Mouse (Mus musculus) embryonic facial prominence, embryonic 13.5 days (tissue): Measurements from ENCODE around the gene 4932438H23Rik. TPM values are rescaled to one million over a fixed set of nuclear protein-coding genes. Genes with fewer than 3 reads are reported as not detected.
A peak's percentile ranks its signal among the peaks of the same experiment; 100 is the strongest.

ENCODE experiments used
- ATAC-seq: fragments of 200-750 bp; cut with Nextera tagmentation; 2 replicates; pipeline ENCODE4 v1.8.0; 2017; ENCODE audit warnings: low read depth; ENCODE audit not compliant: insufficient number of reproducible peaks, insufficient read depth, low FRiP score, low TSS enrichment
- H3K27ac ChIP-seq: fragments of 300-500 bp; sonication (generic); 2 replicates; pipeline ENCODE4 v1.5.1; 2015; ENCODE audit warnings: moderate library complexity, mild to moderate bottlenecking, inconsistent platforms
- H3K27me3 ChIP-seq: fragments of 300-500 bp; sonication (generic); 2 replicates; pipeline ENCODE4 v1.6.1; 2015; ENCODE audit warnings: mild to moderate bottlenecking, inconsistent platforms
- H3K36me3 ChIP-seq: fragments of 300-500 bp; sonication (generic); 2 replicates; pipeline ENCODE4 v1.6.1; 2015; ENCODE audit warnings: mild to moderate bottlenecking, inconsistent platforms
- H3K4me1 ChIP-seq: fragments of 300-500 bp; sonication (generic); 2 replicates; pipeline ENCODE4 v1.6.1; 2015; ENCODE audit warnings: inconsistent platforms
- H3K4me2 ChIP-seq: fragments of 300-500 bp; sonication (generic); 2 replicates; pipeline ENCODE4 v1.6.1; 2015; ENCODE audit warnings: moderate library complexity, mild to moderate bottlenecking, inconsistent platforms
- H3K4me3 ChIP-seq: fragments of 300-500 bp; sonication (generic); 2 replicates; pipeline ENCODE4 v1.5.1; 2015; ENCODE audit warnings: mild to moderate bottlenecking, inconsistent platforms
- H3K9ac ChIP-seq: fragments of 300-500 bp; sonication (generic); 2 replicates; pipeline ENCODE4 v1.6.1; 2015; ENCODE audit warnings: mild to moderate bottlenecking, inconsistent platforms
- H3K9me3 ChIP-seq: fragments of 300-500 bp; sonication (generic); 2 replicates; pipeline ENCODE4 v1.6.1; 2016; ENCODE audit warnings: inconsistent platforms
- WGBS: fragments of 180-500 bp; shearing (Covaris S2); methylation state at CpG from one replicate; pipeline ENCODE4 v1.1.7; 2015; ENCODE audit warnings: mixed read lengths; 5-methylcytosine and 5-hydroxymethylcytosine counted together
- polyA plus RNA-seq: library from polyadenylated mRNA; unstranded; fragments of >200 nt; fragmentation: Nextera tagmentation; extraction: Ambion mirVana; gene quantifications from 2 replicates; pipeline ENCODE4 v1.2.1, GENCODE M21; 2015

The 4932438H23Rik gene
- polyA plus RNA-seq = 0.17 TPM in 1 of 2 replicates, not detected in the other

DNA sequence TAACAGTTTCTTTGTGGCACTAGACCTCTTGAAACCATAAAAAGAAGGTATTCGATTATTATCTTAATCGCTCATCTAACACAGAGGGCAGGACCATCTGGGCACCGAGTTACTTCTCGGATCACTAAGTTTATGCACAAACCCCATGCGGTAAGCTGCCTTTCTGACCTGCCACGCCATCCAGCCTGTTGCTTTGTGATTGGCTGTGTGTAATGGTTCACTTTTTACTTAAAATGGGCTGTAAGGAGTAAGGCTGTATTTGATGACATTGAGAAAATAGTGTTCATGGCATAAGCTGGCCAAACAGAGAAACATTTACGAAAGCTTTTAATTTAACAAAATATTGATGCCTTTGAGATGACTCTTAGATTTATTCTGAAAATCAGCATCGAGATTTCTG lies at the start of gene 4932438H23Rik:
Gene 4932438H23Rik, minus strand, starts transcription at position 101 of the 400 bp plus-strand sequence.
- WGBS = 84% methylated on average over 8 of the region's 8 CpGs
- no peaks in the 10 kb centered on the region for H3K36me3 ChIP-seq

DNA sequence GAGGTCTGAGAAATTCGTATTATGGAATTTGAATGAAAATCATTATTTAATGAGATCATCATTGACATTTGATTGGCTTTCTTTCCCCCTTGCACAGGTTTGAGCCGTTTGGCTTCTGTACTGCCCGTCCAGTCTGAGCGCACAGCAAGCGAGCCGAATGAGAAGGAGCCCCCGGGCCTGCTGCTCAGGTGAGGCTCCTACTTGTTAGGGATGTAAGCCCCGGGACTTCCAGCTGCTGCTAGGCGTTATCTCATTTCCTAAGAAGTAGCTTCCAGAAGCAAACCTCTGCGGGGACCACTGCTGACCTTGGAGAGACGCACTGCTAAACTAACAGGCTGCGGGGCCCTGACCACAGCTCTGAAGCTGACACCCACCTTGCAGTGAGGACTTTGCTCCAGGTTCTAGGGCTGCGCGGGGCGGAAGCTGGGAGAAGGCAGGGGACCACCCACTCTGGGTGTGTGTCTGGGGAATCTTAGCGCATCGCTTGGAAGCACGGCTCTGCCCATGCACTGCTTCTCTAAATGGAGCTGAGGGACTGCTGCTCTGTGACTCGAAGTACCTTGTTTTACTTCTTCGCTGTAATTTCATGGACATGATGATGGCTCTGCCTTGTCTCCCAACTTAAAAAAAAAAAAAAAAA lies 46.2 kb upstream of the 4932438H23Rik start:
- Histone ChIP-seq H3K9ac (no peak overlapping the region), H3K27ac (no peak overlapping the region), H3K4me1 (no peaks in the 10 kb centered on the region), H3K4me2 (no peak overlapping the region), H3K9me3 (peaks cover 8% of the 10 kb centered on the region), H3K36me3 (no peaks in the 10 kb centered on the region), H3K27me3 (peaks cover 58% of the 10 kb centered on the region), H3K4me3 (no peak overlapping the region)
- WGBS = 26% methylated on average over 20 of the region's 20 CpGs
- no peak for ATAC-seq

More for the DNA sequence above, at the start of gene 4932438H23Rik:
- Histone ChIP-seq H3K4me2 (no peak within 1 kb of the TSS), H3K9ac (no peak within 1 kb of the TSS), H3K27ac (no peak within 1 kb of the TSS), H3K4me3 (no peak within 1 kb of the TSS), H3K27me3 (peaks cover 13% of the 10 kb centered on the region; the same call in 1 of the 2 replicates), H3K4me1 (peaks cover 16% of the 10 kb centered on the region; the same call in 1 of the 2 replicates), H3K9me3 (peaks cover 3% of the 10 kb centered on the region; the same call in 1 of the 2 replicates)
- no peak for ATAC-seq

DNA sequence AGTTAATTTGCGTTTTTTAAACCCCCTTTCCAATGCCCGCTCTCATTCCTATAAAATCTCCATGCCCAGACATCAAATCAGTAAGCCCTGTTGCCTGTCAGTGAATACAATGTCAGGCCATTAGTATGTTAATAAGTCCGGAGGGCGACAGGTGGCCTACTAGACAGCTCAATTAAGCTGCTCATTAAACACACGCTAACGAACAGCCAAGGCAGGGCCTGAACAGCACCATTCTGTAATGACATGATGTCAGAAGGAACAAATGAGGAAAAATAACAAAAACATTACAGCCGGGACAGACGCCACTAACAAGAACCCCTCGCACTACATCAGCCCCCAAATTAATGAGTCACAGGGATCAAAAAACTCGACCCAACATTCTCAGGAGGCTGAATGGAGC lies 45.5 kb upstream of the 4932438H23Rik start:
- no peak for ATAC-seq
- 0 out of 2 replicates have a peak overlapping the region, but pooled peaks have one; percentile 14 for H3K4me2 ChIP-seq
- no peak overlapping the region for H3K27ac ChIP-seq
- peaks cover 58% of the 10 kb centered on the region for H3K27me3 ChIP-seq
- H3K9me3 ChIP-seq = peaks cover 8% of the 10 kb centered on the region
- WGBS = 15% methylated on average over 10 of the region's 10 CpGs
- H3K4me3 ChIP-seq = no peak overlapping the region
- no peaks in the 10 kb centered on the region for H3K4me1 ChIP-seq
- no peaks in the 10 kb centered on the region for H3K36me3 ChIP-seq
- H3K9ac ChIP-seq = no peak overlapping the region

DNA sequence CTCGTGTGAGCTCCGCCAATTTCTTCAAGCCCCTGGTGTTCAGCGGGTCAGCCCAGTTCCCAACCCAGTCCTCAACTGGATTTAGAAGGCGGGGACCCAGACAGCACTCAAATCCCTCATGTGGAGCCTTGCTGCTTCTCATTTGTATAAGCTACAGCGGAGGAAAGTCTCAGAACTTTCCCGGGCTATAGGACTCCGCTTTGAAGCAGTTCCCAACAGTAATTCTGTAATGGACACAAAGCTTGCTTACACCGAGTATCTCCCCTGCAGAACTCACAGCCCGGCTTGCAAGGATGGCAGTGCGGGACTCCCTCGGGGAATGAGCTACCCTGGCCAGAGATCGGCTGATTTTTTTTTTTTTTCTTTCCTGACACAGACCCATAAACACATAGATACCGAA lies 45.1 kb upstream of the 4932438H23Rik start:
- Histone ChIP-seq H3K4me3 (no peak overlapping the region), H3K9ac (no peak overlapping the region), H3K9me3 (peaks cover 8% of the 10 kb centered on the region), H3K4me1 (no peaks in the 10 kb centered on the region), H3K36me3 (no peaks in the 10 kb centered on the region), H3K27ac (no peak overlapping the region), H3K27me3 (peaks cover 58% of the 10 kb centered on the region), H3K4me2 (0 out of 2 replicates have a peak overlapping the region, but pooled peaks have one; percentile 14)
- no peak for ATAC-seq
- 7% methylated on average over 13 of the region's 13 CpGs for WGBS

DNA sequence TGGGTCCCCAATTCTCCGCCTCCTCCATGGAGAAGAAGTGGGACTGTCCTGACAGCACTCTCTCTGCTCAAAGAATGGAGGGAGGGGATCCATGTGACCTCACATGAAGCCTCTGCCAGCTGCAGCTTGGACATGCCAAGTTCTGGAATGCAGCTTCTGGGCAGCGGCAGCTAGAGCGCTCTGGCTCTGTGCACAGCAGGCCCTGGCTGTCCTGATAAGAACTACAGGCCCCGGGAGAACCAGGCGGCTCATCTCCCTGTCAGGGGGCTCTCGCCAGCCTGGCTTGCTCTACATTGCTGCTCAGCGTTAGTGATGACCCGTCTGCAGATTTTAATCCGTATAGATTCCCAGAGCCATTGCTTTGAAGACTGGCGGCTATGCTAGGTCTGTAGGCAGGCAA lies 44.6 kb upstream of the 4932438H23Rik start:
- 31% methylated on average over 10 of the region's 10 CpGs for WGBS
- Histone ChIP-seq H3K4me1 (no peaks in the 10 kb centered on the region), H3K9me3 (peaks cover 8% of the 10 kb centered on the region), H3K4me3 (no peak overlapping the region), H3K4me2 (no peak overlapping the region), H3K36me3 (no peaks in the 10 kb centered on the region), H3K27me3 (peaks cover 58% of the 10 kb centered on the region), H3K27ac (no peak overlapping the region), H3K9ac (no peak overlapping the region)
- ATAC-seq = no peak

DNA sequence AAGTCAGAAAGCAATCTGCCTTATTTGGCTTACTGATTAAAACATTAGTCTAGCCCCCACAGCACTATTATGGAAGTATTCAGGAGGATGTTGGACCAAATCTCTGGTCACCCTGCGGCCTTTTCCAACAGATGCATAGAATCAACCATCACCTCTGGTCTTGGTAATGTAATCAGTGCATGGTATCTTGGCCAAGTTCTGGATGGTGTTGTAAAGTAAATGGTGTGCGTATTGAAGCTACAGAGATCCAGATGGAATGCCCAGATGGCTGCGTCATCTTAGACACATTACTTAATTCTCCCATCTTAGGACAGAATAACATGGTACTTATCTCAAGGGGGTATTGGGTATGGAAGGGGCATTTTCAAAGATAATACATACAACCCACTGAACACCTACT lies 43.8 kb upstream of the 4932438H23Rik start:
- H3K4me3 ChIP-seq = no peak overlapping the region
- no peaks in the 10 kb centered on the region for H3K36me3 ChIP-seq
- no peaks in the 10 kb centered on the region for H3K4me1 ChIP-seq
- ATAC-seq = no peak
- peaks cover 58% of the 10 kb centered on the region for H3K27me3 ChIP-seq
- H3K9ac ChIP-seq = no peak overlapping the region
- 0 out of 2 replicates have a peak, but pooled peaks cover under 1% of the 10 kb centered on the region for H3K9me3 ChIP-seq
- H3K27ac ChIP-seq = no peak overlapping the region
- no peak overlapping the region for H3K4me2 ChIP-seq
- 89% methylated on average over 3 of the region's 3 CpGs for WGBS

DNA sequence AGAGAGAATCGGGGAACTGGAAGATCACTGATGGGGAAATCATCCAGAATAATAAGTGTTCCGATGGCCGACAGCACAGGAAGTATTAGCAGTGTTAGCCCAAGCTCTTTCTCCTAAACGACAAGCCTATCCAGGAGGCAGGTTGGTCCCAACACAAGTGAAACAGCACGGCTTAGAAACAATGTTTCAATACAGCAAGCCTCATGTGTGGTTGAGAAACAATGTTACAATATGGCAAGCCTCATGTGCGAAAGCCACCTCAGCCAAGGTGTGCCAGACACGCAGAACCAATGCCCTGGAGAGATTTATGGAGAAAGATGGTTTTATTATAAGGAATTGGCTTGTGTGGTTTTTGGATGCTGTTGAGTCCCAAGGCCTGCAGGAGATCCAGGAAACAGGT lies 43.2 kb upstream of the 4932438H23Rik start:
- no peak for ATAC-seq
- H3K4me2 ChIP-seq = no peak overlapping the region
- no peak overlapping the region for H3K27ac ChIP-seq
- no peaks in the 10 kb centered on the region for H3K36me3 ChIP-seq
- no peak overlapping the region for H3K4me3 ChIP-seq
- no peaks in the 10 kb centered on the region for H3K9me3 ChIP-seq
- H3K4me1 ChIP-seq = no peaks in the 10 kb centered on the region
- peaks cover 58% of the 10 kb centered on the region for H3K27me3 ChIP-seq
- H3K9ac ChIP-seq = no peak overlapping the region
- 91% methylated on average over 7 of the region's 7 CpGs for WGBS

DNA sequence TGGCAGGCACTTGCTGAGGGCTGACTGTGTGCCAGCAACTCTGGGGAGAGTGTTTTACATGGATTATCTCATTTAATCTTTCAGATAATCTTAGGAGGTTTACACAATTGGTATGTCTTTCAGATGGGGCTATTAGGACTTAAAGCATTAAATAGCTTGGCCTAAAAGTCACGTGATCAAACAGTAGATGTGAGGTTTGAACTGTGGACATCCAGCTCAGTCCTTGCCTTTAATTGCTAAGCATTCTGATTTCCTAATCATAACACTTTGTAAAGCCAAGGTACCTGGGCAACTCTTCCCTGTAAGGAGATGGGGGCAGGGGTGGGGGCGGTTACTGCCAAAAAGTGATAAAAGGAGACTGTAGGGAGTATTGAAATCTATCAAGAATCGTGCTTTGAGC lies 41.7 kb upstream of the 4932438H23Rik start:
- Histone ChIP-seq H3K27ac (no peak overlapping the region), H3K4me3 (no peak overlapping the region), H3K9me3 (no peaks in the 10 kb centered on the region), H3K4me1 (no peaks in the 10 kb centered on the region), H3K4me2 (no peak overlapping the region), H3K36me3 (no peaks in the 10 kb centered on the region), H3K9ac (no peak overlapping the region), H3K27me3 (peaks cover 44% of the 10 kb centered on the region)
- WGBS = 79% methylated on average over 3 of the region's 3 CpGs
- no peak for ATAC-seq

DNA sequence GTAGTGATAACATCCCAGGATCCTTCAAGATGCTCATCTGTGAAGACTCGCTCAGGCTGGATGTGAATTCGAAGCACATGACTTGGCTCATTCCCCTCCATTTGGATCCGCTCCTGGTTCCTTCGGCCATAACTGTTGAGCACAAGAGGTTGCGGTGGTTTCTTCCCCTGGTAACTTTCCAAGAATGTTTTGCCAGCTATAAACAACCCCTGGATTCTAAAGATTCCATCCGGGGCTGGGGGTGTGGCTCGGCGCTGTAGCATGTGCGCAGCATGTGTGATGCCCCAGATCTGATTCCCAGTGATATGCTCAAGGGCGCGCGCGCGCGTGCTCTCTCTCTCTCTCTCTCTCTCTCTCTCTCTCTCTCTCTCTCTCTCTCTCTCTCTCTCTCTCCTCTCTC lies 35.0 kb upstream of the 4932438H23Rik start:
- 82% methylated on average over 15 of the region's 15 CpGs for WGBS
- Histone ChIP-seq H3K4me1 (no peaks in the 10 kb centered on the region), H3K4me2 (no peak overlapping the region), H3K36me3 (no peaks in the 10 kb centered on the region), H3K27me3 (peaks cover 9% of the 10 kb centered on the region; the same call in 1 of the 2 replicates), H3K9ac (no peak overlapping the region), H3K27ac (no peak overlapping the region), H3K9me3 (no peaks in the 10 kb centered on the region), H3K4me3 (no peak overlapping the region)
- ATAC-seq = no peak

DNA sequence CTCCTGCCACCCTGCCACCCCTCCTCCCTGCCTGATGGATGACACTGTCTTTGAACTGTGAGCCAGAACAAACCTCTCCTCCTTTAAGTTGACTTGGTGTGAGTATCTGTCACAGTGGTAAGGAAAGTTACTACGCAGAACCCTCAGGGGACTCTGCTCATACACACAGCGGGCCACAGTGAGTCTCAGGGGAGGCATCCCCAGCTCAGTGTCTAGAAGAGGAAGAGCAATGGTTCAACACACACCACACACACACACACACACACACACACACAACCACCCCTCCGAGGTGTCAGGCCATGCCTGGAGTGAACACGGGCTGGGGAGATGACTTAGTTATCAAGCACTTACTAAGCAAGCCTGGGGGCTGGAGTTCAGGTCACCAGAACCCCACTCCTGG lies 33.5 kb upstream of the 4932438H23Rik start:
- H3K27ac ChIP-seq = no peak overlapping the region
- no peaks in the 10 kb centered on the region for H3K9me3 ChIP-seq
- H3K9ac ChIP-seq = no peak overlapping the region
- no peak for ATAC-seq
- no peaks in the 10 kb centered on the region for H3K36me3 ChIP-seq
- no peak overlapping the region for H3K4me2 ChIP-seq
- WGBS = 82% methylated on average over 4 of the region's 4 CpGs
- no peaks in the 10 kb centered on the region for H3K4me1 ChIP-seq
- H3K27me3 ChIP-seq = peaks cover 13% of the 10 kb centered on the region; the same call in 1 of the 2 replicates
- no peak overlapping the region for H3K4me3 ChIP-seq

DNA sequence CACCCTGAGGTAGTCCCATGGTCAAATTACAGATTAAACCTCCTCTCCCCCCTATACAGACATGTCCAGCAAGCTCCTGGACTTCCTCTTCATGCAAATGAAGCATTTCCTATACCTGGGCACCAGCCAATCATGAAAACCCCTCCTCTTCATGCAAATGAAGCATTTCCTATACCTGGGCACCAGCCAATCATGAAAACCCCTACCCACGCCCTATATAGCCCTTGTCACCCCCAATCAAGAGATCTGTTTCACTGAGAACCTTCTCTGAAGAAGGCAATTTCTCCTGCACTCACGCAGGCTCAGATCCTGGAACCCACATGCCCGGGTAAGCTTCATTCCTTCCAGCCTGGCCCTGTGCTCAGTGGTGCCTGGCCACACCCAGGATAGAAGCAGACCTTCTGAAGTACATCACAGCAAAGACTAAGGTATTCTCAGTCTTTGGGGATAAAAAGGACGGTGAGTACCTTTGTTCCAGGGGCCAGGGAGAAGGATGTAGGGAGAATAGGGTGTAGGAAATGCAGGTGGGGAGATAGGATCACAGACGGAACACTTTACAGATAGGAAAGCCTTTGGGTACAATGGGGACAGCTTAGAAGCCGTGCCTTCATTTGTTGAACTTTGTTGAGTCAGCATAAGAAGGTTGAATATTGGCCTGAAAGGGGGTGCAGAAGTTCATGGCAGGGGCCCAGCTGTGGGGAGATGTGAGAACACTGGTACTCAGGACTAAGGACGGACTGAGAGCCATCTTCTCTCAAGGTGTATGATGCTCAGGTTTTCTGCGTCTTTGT lies 32.0 kb upstream of the 4932438H23Rik start:
- no peak overlapping the region for H3K9ac ChIP-seq
- H3K36me3 ChIP-seq = no peaks in the 10 kb centered on the region
- no peaks in the 10 kb centered on the region for H3K9me3 ChIP-seq
- no peak for ATAC-seq
- peaks cover 13% of the 10 kb centered on the region; the same call in 1 of the 2 replicates for H3K27me3 ChIP-seq
- no peak overlapping the region for H3K4me3 ChIP-seq
- no peak overlapping the region for H3K4me2 ChIP-seq
- H3K4me1 ChIP-seq = no peaks in the 10 kb centered on the region
- WGBS = 79% methylated on average over 8 of the region's 8 CpGs
- H3K27ac ChIP-seq = no peak overlapping the region

DNA sequence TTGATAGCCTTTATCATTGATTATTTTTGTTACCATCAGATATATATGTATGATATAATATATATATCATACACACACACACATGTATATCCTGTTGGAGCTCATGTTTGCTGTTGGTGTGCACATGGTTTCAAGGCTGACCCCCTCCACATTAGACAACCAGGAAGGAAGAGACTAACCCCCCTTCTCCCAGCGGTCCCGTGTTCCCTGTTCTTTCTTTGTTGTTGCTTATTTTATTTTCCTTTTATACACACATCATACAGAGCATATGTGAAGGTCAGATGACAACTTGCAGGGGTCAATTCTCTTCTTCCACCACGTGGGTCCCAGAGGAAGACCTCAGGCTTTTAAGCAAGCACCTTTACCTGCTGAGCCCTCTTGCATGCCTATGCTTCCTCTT lies 29.3 kb upstream of the 4932438H23Rik start:
- Histone ChIP-seq H3K4me1 (no peaks in the 10 kb centered on the region), H3K4me3 (no peak overlapping the region), H3K36me3 (no peaks in the 10 kb centered on the region), H3K9ac (no peak overlapping the region), H3K4me2 (no peak overlapping the region), H3K9me3 (no peaks in the 10 kb centered on the region), H3K27me3 (peaks cover 13% of the 10 kb centered on the region; the same call in 1 of the 2 replicates), H3K27ac (no peak overlapping the region)
- ATAC-seq = no peak
- 72% methylated on average over 3 of the region's 3 CpGs for WGBS
